Mouse (Mus musculus): ENCODE measurements around the gene 2410015M20Rik. TPM values are rescaled to one million over a fixed set of nuclear protein-coding genes. Genes with fewer than 3 reads are reported as not detected.

The 2410015M20Rik gene
- polyA plus RNA-seq, 1 experiment = 383 TPM

GRCm38 (mm10) chr17:56570287-56570686 is 39.3 kb downstream of the 2410015M20Rik start:
- no peak for DNase-seq (ENCODE audit: low read depth)

- DNase-seq (ENCODE audit: low read depth) = no peak
These were observed 42.2 kb downstream of the 2410015M20Rik start for GRCm38 (mm10) chr17:56567370-56567769.

GRCm38 (mm10) chr17:56566918-56567317 is 42.7 kb downstream of the 2410015M20Rik start:
- no peak for DNase-seq (ENCODE audit: low read depth)

GRCm38 (mm10) chr17:56566293-56566692 is 43.3 kb downstream of the 2410015M20Rik start:
- no peak for DNase-seq (ENCODE audit: low read depth)

GRCm38 (mm10) chr17:56561866-56562265 is 47.7 kb downstream of the 2410015M20Rik start:
- DNase-seq (ENCODE audit: low read depth) = no peak

GRCm38 (mm10) chr17:56560131-56560530 is 49.4 kb downstream of the 2410015M20Rik start:
- no peak for DNase-seq (ENCODE audit: low read depth)

GRCm38 (mm10) chr17:56559386-56559785 is 50.2 kb downstream of the 2410015M20Rik start:
- peak; percentile 91 for DNase-seq (ENCODE audit: low read depth)

GRCm38 (mm10) chr17:56558448-56558847 is 51.1 kb downstream of the 2410015M20Rik start:
- no peak for DNase-seq (ENCODE audit: low read depth)

Other genes starting within 250 kb of the 2410015M20Rik start
- 101 and 153 TPM in 2 replicates for gene Ptprs, start 133.3 kb downstream of the 2410015M20Rik start, polyA plus RNA-seq (2012; rRNA removed)
- gene Znrf4, start 97.3 kb downstream of the 2410015M20Rik start, polyA plus RNA-seq (2012; rRNA removed) = 6.7 and 9.8 TPM in 2 replicates
- 8.5 and 8.9 TPM in 2 replicates for gene Gm20219, start 55.4 kb downstream of the 2410015M20Rik start, polyA plus RNA-seq (2012; rRNA removed)
- gene Safb2, start 25.2 kb downstream of the 2410015M20Rik start, polyA plus RNA-seq (2012; rRNA removed) = 50.2 and 69.5 TPM in 2 replicates
- 55.4 and 98.6 TPM in 2 replicates for gene Safb, start 24.9 kb downstream of the 2410015M20Rik start, polyA plus RNA-seq (2012; rRNA removed)
- 2,140 and 2,535 TPM in 2 replicates for gene Rpl36, start 3.6 kb upstream of the 2410015M20Rik start, polyA plus RNA-seq (2012; rRNA removed)
- 70.3 and 78.0 TPM in 2 replicates for gene Lonp1, start 17.1 kb upstream of the 2410015M20Rik start, polyA plus RNA-seq (2012; rRNA removed)
- 1.2 and 1.8 TPM in 2 replicates for gene Catsperd, start 18.4 kb upstream of the 2410015M20Rik start, polyA plus RNA-seq (2012; rRNA removed)
- gene Ranbp3, start 63.5 kb upstream of the 2410015M20Rik start, polyA plus RNA-seq (2012; rRNA removed) = 63.4 and 68.3 TPM in 2 replicates
- 512 and 651 TPM in 2 replicates for gene Ndufa11, start 108.0 kb upstream of the 2410015M20Rik start, polyA plus RNA-seq (2012; rRNA removed)
- 41.8 and 58.2 TPM in 2 replicates for gene Vmac, start 108.3 kb upstream of the 2410015M20Rik start, polyA plus RNA-seq (2012; rRNA removed)
- gene Nrtn, start 147.8 kb upstream of the 2410015M20Rik start, polyA plus RNA-seq (2012; rRNA removed) = 17.9 and 22.6 TPM in 2 replicates
- 48.3 and 52.0 TPM in 2 replicates for gene Dus3l, start 155.0 kb upstream of the 2410015M20Rik start, polyA plus RNA-seq (2012; rRNA removed)
- gene Prr22, start 160.5 kb upstream of the 2410015M20Rik start, polyA plus RNA-seq (2012; rRNA removed) = 1.1 and 1.2 TPM in 2 replicates
- 11.2 and 13.1 TPM in 2 replicates for gene Rfx2, start 221.2 kb upstream of the 2410015M20Rik start, polyA plus RNA-seq (2012; rRNA removed)

All from gonadal fat pad, adult 2 months (tissue).